Mouse (Mus musculus) adrenal gland, postnatal 4 days (tissue): ENCODE measurements around the gene Ovol2. TPM values are rescaled to one million over a fixed set of nuclear protein-coding genes. Genes with fewer than 3 reads are reported as not detected.

Experiments
- DNase-seq, 2 experiments: peaks; one replicate each; pipeline ENCODE4 v3.0.0; 2021 to 2022; ENCODE audit warnings: low spot score in 2 of 2, mixed read lengths in 2 of 2
- total RNA-seq, 2 experiments: library from RNA; stranded (reverse); gene quantifications; 2 replicates each; pipeline ENCODE4 v1.2.3; 2021

Gene Ovol2
- total RNA-seq, 2 experiments from 2014 or later = 0.50 TPM; not detected in 1

DNA sequence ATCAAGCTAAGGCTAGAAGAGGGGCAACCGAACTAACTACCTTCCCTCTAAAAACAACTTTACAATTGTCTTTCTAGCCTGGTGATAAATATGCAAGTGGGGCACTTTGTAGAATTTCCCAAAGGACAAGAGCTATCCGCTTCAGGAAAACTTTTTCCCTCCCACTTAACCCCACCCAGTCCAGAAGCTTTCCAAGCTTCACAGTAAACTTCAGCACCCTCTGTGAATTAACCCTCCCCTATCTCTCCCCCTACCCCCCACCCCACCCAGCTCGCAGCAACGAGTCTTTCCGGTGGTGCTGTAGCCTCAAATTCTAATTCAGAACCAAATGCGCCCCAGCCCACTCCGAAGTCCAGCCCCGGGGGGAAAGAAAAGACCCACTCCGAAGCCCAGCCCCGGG lies 2.5 kb downstream of the Ovol2 start:
- DNase-seq = no peak

DNA sequence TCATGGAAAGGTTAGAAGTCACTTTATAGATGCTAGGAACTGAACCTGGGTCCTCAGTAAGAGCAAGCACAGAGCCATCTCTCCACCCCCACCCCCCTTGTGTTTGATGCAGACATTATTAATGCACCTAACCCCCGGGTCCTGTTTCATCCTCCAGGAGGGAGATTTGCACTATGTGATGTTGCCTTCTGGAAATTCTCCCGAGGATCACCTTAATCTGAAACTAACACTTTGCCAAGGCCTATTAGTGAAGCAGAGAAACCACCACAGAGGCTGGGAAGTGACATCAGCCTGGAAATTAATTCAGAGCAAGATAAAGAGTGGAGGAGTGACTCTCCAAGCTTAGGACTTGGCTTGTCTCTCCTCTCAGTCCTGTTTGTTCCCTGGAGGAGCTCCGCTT lies 7.7 kb downstream of the Ovol2 start:
- no peak for DNase-seq

DNA sequence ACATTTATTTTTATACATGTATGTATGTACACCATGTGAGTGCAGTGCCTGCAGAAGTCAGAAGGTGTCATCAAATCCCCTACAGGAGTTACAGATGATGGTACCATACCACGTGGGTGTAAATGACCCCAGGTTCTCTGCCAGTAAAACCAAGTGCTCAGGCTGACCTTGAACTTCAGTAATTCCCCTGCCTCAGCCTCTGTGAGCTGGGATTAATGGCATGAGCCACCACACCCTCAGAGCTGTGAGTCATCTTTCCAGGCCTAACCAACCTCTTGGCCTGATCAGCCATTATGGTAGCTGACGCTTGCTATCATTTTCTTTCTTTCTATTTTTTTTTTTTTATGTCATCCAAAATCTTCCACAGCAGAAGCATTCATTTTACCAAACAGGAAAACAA lies 20.6 kb downstream of the Ovol2 start:
- DNase-seq = no peak

- DNase-seq = no peak
Measured at GRCm38 (mm10) chr2:144310273-144310672, 21.7 kb downstream of the Ovol2 start.

DNA sequence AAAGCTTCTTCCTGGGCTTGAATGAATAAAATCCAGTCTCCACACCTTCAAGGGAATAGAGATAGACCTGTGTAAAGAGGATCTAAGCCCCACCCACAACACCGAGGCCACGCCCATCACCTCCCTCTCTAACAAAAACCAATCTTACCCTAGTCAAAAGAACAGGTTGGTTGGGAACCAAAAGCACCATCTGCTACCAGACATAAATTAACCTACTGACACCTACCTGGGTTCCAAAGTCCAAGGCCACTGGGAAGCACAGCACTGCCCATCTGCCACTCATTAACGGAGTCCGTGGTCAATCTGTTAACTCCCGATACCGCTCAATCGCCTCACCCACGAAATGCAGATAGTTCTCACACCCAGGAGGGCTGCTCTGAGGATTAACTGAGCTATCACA lies 23.4 kb downstream of the Ovol2 start:
- DNase-seq = no peak

GRCm38 (mm10) chr2:144305721-144306294 lies 26.1 kb downstream of the Ovol2 start:
- no peak for DNase-seq

DNA sequence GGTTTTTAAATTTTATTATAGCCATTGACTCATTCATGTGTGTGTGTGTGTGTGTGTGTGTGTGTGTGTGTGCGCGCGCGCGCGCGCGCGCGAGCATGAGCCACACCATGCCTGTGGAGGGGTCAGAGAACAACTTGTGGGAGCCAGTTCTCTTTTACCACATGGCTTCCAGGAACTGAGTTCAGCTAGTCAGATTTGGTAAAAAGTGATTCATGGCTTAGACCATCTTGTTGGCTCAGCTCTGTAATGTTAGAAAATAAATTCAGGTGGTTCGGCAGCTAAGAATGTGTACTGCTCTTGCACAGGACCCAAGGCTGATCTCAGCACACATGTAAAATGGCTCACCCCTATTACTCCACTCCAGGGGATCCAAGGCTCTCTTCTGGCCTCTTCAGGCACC lies 30.8 kb downstream of the Ovol2 start:
- DNase-seq = no peak

- no peak for DNase-seq
Measured at GRCm38 (mm10) chr2:144299749-144300669, 31.9 kb downstream of the Ovol2 start.

DNA sequence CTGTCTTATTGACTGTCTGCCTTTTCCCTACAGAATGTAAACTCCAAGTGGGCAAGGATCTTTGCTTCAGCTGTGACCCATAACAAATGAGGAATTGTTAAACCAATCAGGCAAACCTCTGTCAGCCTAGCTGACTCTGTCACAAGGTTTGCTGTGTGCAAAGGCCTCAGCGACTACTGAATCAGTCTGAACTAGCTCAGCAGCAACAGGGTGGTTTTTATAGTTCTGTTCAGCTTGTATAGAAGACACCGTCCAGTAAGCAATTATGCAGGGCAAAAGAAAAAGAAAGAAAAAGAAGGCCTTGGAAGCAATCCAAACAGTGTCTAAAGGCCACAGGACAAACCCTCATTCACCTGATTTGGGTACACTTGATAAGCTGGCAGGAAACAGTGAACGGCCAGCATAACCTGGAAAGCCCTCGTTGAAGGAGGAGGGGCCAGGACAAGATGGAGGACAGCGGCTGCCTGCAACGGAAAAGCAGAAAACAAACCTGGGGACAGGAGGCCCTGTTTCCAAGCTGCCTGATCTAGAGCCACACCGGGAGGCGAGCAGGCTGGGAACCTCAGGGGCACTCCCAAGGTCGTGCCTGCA lies 36.7 kb downstream of the Ovol2 start:
- no peak for DNase-seq

DNA sequence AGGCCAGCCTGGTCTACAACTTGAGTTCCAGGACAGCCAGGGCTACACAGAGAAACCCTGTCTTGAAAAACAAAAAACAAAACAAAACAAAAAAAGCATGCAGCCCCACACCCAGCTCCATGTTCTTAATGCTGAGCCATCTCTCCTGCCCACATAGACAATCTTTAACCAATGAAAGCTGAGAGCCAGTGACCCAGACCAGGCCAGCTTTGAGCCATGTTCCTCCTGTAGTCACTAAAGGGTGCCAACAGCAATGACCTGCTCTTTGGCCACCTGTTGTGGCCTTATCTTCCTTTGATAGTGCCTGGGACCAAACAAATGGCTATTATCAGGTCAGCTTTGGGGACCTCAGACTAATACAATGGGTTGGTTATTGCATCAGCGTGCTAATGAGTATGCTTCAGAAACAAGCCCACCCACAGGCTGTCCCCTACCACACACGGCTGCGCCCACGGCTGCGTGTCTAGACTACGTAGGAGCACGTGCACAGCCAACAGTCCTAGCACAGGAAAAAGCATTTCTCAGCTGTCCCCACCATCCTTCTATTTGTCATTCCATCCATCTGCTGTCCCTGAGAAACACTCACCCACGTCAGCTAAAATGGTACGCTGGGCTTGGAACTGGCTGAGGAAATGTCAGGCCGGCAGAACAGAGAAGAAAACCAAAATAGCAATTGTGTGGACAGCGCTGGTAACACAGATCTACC lies 40.2 kb downstream of the Ovol2 start:
- DNase-seq = no peak

DNA sequence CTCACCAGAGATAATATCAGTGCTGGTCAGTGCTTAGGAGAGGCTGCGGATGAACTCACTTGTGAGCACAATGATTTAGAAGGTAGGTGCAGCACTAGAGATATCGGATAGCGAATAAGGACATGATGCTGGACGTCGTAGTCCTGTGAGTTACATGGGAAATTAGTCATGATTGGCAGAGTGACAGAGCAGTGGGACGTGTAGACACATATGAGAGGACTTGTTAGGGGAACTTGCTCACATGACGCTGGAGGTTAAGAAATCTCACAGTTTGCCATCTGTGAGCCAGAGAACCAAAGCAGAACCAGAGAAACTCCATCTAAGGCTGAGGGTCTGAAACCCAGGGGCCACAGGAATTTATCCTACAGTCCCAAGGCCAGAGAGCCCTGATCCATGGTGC lies 41.6 kb downstream of the Ovol2 start:
- no peak for DNase-seq

DNA sequence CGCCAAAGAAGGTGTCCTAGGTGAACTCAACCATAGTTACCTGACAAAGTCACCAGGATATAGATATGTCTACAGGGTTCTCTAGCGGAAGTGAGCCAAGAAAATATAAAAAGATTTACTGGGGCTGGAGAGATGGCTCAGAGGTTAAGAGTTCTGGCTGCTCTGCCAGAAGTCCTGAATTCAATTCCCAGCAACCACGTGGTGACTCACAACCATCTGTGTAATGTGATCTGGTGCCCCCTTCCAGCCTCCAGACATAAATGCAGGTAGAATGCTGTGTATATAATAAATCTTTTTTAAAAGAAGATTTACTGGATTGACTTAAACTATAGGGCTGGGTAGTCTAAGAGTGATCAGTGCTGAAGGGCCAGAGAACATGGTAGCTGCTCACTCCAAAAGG lies 50.5 kb downstream of the Ovol2 start:
- DNase-seq = no peak

DNA sequence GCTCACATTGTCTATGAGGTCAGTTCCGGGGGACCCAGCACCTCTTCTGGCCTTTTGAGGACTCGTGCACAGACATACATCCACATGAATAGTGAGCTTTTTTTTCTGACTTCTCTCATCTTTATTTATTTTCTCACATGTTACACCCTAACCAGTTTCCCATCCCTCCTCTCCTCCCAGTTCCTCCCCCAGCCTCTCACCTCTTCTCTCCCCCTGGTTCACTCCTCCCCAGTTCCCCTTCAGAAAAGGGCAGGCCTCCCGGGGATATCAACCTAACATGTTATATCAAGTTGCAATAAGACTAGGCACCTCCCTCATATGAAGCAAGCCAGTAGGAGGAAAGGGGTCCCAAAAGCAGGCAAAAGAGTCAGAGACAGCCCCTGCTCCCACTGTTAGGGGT lies 51.4 kb downstream of the Ovol2 start:
- DNase-seq = no peak

DNA sequence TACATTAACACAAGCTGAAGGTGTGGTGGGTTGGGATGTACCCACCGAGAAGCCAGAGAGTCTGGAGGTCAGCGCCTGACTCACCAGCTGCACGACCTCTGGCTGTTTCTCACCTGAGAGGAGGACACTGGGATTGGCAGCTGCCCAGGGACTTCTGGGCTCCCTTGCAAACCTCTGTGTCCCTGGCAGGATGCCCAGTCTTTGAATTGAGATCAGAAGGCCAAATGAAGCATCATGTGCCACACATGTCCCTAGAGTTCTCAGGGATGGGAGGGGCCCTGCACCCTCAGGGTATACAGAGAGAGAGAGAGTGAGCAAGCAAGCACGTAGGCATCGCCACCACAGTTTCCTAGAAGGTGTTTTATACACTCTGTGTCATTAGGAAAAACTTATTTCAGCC lies 52.2 kb downstream of the Ovol2 start:
- peak; percentile 55 to 89 for DNase-seq

DNA sequence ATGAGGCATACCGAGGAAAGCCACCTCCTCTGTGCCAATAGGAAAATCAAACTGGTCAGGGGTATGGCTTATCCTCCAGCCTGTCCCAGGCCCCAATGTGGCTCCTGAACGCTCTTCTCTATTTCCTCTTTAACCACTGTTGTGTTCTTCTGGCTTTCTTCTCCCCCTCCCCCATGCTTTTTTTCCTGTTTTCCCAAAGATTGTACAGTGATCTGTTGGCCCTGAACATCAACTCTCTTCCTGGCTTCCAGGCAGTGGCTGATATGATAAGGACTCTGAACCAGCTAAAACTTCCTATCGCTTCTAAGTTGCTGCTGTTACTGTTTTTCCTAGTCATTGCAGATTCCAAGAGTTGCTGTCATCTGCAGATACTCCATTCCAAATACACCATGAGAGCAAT lies 55.1 kb downstream of the Ovol2 start:
- no peak for DNase-seq

- peak in 1 of 2 experiments; percentile 17 for DNase-seq
Measured at GRCm38 (mm10) chr2:144274741-144275140, 57.2 kb downstream of the Ovol2 start.

DNA sequence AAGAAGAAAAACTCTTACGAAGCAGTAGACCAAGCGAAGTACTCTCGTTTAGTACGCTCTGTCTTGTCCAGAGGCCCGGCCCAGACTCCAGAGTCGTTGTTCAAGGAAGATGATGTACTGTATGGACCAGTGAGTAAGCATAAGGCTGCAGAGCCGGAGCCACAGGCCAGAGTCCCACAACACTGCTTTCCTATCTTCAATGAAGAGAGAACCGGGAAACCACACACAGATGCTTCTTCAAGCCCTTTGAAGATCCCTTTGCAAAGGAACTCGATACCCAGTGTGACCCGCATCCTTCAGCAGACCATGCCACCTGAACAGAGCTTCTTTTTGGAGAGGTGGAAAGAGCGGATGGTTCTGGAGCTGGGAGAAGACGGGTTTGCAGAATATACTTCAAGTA lies 59.9 kb downstream of the Ovol2 start:
- no peak for DNase-seq

DNA sequence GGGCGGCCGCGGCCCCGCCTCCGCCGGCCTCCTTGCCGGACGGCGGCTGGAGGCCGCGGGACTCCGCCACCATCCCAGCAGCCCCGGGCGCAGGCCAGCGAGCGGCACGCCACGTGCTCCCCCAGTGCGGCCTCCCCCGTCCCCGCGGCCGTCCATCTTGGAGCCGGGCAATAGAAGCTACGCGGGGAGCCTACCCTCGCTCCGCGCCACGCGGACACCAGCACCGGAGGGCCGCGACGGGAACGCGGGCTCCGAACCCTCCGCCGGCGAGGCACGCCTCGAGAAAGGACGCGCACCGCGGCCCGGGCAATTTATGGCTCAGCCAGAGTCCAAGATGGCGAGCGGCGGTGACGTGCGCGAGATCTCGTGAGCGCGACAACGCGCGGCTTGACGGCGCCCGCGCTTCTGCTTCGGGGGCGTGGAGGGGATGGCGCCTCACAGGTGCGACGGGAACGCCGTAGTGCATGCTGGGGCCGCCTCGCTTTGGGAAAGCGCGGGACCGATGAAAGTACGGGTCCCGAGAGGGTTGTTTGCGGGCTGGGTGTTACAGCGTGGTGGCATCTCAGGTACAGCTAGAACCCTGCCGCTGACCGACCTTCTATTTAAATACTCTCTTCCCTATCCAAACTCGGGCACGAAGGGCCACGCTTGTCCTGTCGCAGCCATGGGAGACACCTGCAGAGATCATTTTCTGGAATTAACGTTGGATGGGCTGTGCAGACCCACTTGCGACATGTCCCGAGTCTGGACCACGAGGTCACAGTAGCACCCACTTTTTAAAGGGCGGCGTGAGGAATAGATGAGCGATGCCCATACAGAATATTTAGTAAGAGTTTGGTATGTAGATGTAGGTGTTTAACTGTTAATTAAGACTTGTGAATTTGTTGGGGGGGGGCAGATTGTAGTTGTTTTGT lies 61.2 kb downstream of the Ovol2 start, which contains the start of the genes Mgme1 and Snx5:
TSS of gene Mgme1 (plus strand) at position 157 of the 914 bp plus-strand sequence.
TSS of gene Snx5 (minus strand) at position 400 of the 914 bp plus-strand sequence.
- peak; percentile 81 to 88 for DNase-seq

DNA sequence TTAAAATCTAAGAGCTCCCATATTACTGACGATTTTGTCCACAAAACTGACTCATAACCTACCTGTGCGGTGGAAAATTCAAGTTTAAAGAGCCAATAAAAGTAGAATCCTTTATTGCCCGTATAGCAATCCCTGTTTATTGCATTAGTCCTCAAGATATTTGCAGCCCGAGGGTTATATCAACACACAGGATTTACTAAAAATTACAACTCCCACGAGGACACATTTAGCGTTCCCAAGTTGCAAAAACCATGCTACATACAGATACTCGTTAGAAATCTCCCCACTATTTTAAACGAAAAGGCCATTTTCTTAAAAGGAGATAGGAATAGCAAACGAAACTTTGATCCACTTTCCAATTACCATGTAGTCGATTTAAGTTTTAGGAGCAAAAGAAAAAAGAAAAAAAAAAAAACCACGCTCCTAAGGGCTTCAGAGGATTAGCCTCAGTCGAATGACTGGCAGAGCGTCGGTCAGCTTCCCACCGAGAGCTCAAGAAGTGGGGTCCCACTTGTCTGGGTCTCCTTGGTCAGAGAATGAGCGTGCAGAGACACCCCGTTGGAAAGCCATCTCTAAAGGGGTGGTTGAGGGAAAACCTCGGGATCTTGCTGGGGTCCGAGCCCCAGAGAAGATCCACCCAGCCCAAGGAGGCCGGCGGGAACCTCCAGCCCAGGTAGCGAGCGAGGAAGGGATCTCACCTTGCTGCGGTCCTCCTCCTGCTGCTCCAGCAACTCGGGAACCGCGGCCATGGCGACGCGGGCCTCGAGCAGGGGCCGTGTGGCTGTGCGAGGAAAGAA lies 62.1 kb downstream of the Ovol2 start:
- no peak for DNase-seq

- DNase-seq = no peak
Measured at GRCm38 (mm10) chr2:144269306-144269650, 62.7 kb downstream of the Ovol2 start.
